Mouse (Mus musculus) left cerebral cortex, adult 2 months (tissue): Measurements from ENCODE around the gene Ccdc121. TPM values are rescaled to one million over a fixed set of nuclear protein-coding genes. Genes with fewer than 3 reads are reported as not detected.
A peak's percentile ranks its signal among the peaks of the same experiment; 100 is the strongest.

Source experiments
- DNase-seq, 2 experiments: peaks; one replicate each; pipeline ENCODE4 v3.0.0; 2021 to 2022; ENCODE audit warnings: low spot score in 2 of 2, mixed read lengths in 1 of 2; ENCODE audit errors: extremely low spot score in 1 of 2
- H3K27ac ChIP-seq: fragments of 200-600 bp; 2 replicates; pipeline ENCODE4 v1.8.1; 2022
- H3K4me3 ChIP-seq: fragments of 200-600 bp; 2 replicates; pipeline ENCODE4 v1.8.1; 2022
- CTCF ChIP-seq: fragments of 200-600 bp; IDR thresholded peaks from 2 replicates; pipeline ENCODE4 v1.8.1; 2022; ENCODE audit warnings: antibody characterized with exemption, mild to moderate bottlenecking, moderate library complexity
- intact Hi-C: fragments of 180-260 bp; cut with DNase I; formaldehyde crosslinking; loops from one replicate; pipeline ENCODE4 v1.15.1; 2025
- long read RNA-seq, 2 experiments: library from polyadenylated mRNA; stranded (forward); transcript quantifications; one replicate each; pipeline ENCODE4 v2.0.0; 2021; ENCODE audit warnings: borderline mapping rate in 2 of 2
- total RNA-seq, 2 experiments: library from RNA; stranded (reverse); gene quantifications; 2 replicates each; pipeline ENCODE4 v1.2.3; 2021

The Ccdc121 gene
- under 1 TPM in 1 of 2 experiments, not detected in 1; 0.37 TPM for total RNA-seq
- long read RNA-seq, experiment 1 = 0 reads
- long read RNA-seq, experiment 2 = 0 reads

GRCm38 (mm10) chr1:181511307-181511706 is at the start of gene Ccdc121:
Gene Ccdc121 (minus strand): TSS chr1:181511451.
- TF ChIP-seq CTCF = peak; percentile 33
- no peak within 1 kb of the TSS for H3K27ac ChIP-seq
- no peak within 1 kb of the TSS for H3K4me3 ChIP-seq
- intact Hi-C loops = no loop called here
- no peak for DNase-seq

DNA sequence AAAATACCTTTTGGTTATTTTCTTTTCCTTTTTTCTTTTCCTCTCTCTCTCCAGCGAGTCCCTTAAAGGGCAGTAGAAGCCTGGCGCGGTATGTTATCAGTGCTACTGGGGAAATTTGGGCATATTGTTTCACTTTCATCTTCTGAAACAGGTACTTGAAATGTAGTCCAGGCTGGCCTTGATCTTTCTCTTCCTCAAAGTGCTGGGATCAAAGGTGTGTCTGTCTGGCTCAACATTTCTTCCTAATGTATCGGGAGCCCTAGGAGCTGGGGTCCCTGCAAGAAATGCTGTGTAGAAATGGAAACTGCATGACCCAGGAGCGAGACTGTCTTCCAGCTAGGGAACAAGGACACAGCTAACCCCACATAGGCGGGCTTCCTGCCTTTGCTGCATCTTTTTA is 49.1 kb upstream of the Ccdc121 start:
- TF ChIP-seq CTCF = no peak
- intact Hi-C loops = no loop called here
- Histone ChIP-seq H3K27ac (no peak overlapping the region), H3K4me3 (no peak overlapping the region)
- no peak for DNase-seq

DNA sequence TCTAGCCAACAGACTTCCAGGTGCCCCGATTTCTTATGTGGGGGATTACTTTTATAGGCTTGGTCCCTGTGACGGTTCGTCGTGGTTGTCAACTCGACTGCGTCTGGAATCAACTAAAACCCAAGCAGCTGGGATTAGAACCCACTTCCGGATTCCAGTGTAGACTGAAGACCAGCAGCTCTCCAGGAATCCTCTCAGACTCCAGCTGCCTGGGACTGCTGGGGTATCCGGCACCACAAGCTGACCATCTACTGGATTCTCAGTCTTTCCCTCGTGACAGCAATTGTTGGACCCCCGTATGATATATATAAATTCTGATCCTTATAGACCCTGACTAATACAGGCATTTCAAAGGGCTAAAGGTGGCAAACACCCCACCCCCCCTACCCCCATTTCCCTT is 48.4 kb upstream of the Ccdc121 start:
- DNase-seq = no peak
- TF ChIP-seq CTCF = no peak
- Histone ChIP-seq H3K27ac (no peak overlapping the region), H3K4me3 (no peak overlapping the region)
- intact Hi-C loops = no loop called here

DNA sequence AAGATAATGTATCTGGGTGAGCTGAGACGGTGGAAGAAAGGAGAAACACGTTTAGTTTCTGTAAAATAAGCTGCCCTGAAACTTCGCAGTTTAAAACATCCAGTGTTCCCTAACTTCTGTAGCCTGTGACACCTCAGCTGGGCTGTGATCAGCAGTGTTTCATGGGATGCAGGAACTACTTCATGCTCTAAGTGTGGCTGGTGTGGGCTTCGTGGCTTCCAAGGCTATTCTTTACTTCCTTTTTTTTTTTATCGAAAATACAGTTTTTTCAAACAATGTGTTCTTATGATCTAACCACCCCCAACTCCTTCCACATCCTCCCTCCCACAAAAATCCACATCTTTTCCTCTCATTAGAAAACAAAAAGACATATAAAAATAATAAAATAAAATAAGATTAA is 44.2 kb upstream of the Ccdc121 start:
- Histone ChIP-seq H3K27ac (no peak overlapping the region), H3K4me3 (no peak overlapping the region)
- no peak for TF ChIP-seq CTCF
- intact Hi-C loops = no loop called here
- no peak for DNase-seq

DNA sequence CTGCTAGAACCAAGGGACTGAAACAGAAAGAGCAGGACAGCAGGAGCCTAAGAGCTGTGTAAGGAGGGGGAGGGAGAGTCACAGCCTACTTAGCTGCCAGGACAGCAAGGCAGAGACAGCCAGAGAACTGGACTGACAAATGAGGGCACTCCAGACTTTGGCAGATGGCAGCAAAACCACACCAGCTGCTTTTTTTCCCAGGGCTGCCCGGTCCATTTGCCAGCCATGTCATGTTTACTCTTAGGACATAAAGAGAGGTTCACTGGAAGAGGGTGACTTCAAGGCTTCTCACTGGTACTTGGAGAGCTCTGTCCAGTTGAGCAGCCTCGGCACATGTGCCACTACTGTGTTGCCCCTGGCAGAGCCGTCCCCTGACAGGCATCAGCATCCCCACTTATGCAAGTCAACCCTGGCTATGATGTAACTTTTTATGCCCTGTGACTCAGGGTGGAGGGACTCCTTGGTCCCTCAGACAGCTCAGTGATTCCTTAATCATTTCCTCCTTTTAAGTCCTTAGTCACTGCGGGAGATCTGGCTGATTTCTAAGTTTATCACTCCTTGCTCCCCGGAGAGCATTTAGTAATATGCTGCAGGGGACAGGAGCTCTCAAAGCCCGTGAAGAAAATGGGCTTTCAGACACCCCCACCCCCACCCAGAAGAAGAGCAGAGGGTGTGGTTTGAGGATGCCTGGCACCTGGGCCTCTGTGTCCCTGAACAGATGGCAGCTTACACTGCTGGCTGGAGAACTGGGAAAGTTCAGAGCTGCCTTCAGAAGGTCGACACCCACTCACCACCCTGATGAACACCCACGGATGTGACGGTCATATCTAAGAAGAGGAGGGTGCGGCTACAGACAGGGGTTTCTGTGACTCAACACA is 41.5 kb upstream of the Ccdc121 start:
- DNase-seq = no peak
- no peak for TF ChIP-seq CTCF
- H3K27ac ChIP-seq = no peak overlapping the region
- no peak overlapping the region for H3K4me3 ChIP-seq
- intact Hi-C loops = no loop called here

- intact Hi-C loops = no loop called here
- TF ChIP-seq CTCF = no peak
- no peak overlapping the region for H3K4me3 ChIP-seq
- no peak overlapping the region for H3K27ac ChIP-seq
- no peak for DNase-seq
Observed at GRCm38 (mm10) chr1:181550826-181551225, 39.6 kb upstream of the Ccdc121 start.

GRCm38 (mm10) chr1:181549987-181550386 is 38.7 kb upstream of the Ccdc121 start:
- peak overlapping the region; percentile 30; the same call in 1 of the 2 replicates for H3K27ac ChIP-seq
- no peak for TF ChIP-seq CTCF
- no peak overlapping the region for H3K4me3 ChIP-seq
- intact Hi-C loops = loop anchor here (5.0 to 10.0 kb wide), 5 partner anchors 83 to 275 kb away; no protein-coding TSS in a partner anchor
- DNase-seq = no peak

GRCm38 (mm10) chr1:181545044-181545772 is 34.0 kb upstream of the Ccdc121 start:
- DNase-seq = peak; percentile 62 to 72
- Histone ChIP-seq H3K4me3 (0 out of 2 replicates have a peak overlapping the region, but pooled peaks have one; percentile 16), H3K27ac (no peak overlapping the region)
- TF ChIP-seq CTCF = peak; percentile 96
- intact Hi-C loops = loop anchor here (2.0 to 10.0 kb wide), 7 partner anchors 72 to 334 kb away; no protein-coding TSS in a partner anchor

GRCm38 (mm10) chr1:181543711-181544383 is 32.6 kb upstream of the Ccdc121 start:
- intact Hi-C loops = loop anchor here (2.0 to 10.0 kb wide), 3 partner anchors 73 to 333 kb away; no protein-coding TSS in a partner anchor
- H3K4me3 ChIP-seq = no peak overlapping the region
- TF ChIP-seq CTCF = peak; percentile 63

DNA sequence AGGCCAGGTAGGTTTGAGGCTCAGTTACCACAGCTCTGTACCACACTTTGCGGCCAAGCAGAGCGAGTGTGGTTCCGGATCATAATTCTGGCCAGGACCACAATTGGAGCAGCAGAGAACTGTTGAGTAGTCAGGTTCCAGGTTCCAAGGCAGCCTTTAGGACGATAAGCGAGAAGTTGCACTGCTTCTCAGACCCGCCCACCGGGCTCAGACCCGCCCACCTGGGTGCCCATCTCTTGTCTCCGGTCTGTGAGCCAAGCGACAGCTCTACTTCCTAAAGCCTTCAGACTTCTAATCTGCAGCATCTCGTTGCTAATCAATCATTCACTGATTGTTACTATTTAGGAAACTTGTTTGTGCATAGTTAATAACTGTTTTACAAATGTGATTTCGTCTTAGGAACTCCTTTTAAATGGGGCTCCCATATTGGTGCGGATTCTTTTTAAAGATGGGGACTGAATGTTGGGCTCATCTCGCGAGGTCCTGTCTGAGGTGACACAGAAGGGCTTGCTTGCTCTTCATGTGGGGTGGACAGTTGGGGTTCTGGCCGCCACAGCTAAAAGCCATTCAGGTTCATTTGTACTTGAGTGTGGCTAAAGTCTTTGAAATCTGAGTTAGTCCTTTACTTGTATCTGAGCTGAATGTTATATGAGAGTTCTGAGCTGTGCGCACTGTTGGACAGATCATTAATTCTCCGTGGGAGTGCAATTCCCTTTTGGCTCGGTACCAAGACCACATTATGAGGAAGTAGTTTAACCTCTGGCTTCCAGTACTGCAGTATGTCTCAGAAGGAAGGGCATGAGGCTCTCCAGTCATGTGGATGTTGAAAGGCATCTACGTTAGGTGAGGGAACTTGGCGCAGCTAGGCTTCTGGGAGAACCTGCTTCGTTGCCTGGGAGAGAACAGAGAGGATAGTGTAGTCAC is 28.9 kb upstream of the Ccdc121 start:
- intact Hi-C loops = loop anchor here (10.0 kb wide), 1 partner anchor 265 kb away; no protein-coding TSS in a partner anchor
- H3K4me3 ChIP-seq = no peak overlapping the region
- no peak overlapping the region for H3K27ac ChIP-seq
- DNase-seq = no peak
- no peak for TF ChIP-seq CTCF

More at GRCm38 (mm10) chr1:181543711-181544383, 32.6 kb upstream of the Ccdc121 start:
- DNase-seq = no peak
- H3K27ac ChIP-seq = no peak overlapping the region
